Comparison of ENCODE assay signal across 8 mouse cellular contexts in the genomic region with DNA sequence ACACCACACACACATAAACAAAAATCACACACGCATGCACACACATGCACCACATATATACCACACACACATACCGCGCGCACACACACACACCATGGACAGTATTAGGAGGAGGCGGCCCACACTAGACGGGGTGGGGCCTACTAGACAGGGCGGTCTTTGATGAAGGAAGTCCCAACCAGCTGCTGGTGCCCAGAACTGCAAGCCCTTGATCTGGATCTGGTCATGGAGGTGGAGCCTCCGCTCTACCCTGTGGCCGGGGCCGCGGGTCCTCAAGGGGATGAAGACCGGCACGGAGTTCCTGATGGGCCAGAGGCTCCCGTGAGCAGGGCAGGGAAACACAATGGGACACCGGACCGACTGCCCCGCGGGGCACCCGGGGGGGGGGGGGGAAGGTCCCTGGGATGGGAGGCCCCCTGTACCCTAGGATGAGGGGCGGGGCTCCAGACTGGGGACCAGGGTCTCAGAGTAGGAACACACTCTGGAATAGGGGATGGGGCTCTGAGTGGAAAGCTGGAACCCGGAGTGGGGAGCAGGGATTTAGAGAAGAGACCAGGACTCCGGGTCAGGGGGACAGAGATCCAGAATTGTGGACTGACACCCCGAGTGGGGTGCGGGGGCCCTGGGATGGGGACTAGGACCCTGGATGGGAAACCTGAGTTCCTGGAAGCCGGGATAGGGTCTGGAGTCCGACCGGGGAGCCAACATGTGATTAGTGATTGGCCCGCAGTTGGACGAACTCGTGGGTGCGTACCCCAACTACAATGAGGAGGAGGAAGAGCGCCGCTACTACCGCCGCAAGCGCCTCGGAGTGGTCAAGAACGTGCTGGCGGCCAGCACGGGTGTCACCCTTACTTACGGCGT. TPM values are rescaled to one million over a fixed set of nuclear protein-coding genes. Genes with fewer than 3 reads are reported as not detected.
DNase-seq lines count a peak whose midpoint lies in the region; ATAC-seq and TF ChIP-seq lines count a peak whose summit lies in the region.

Unc93b1 (plus strand) TSS at position 155 of the 864 bp plus-strand sequence.

- DNase-seq in testis, postnatal 14 days (ENCODE audit: low spot score), result no peak
- peak; percentile 73 for DNase-seq in embryonic facial prominence, embryonic 11.5 days (ENCODE audit: low spot score)
- peak; percentile 78 to 85 for DNase-seq in heart, adult 9 months (ENCODE audit: low spot score in 2 of 2)
- peak; percentile 65 to 68 for DNase-seq in kidney, adult 8-10 months
- peak; percentile 70 for DNase-seq in liver, embryonic 11.5 days (ENCODE audit: low spot score)
- DNase-seq in monocyte, adult 2 months (ENCODE audit: low read depth in 1 of 2, low spot score in 2 of 2), result peak; percentile 64 to 67
- peak; percentile 46 for DNase-seq in thymus, postnatal 0 days (ENCODE audit: low spot score)

- H3K27me3 ChIP-seq in testis, adult 2 months (ENCODE audit: control insufficient read depth, insufficient read depth, low read length), result no peaks in the 10 kb centered on the region
- no peaks in the 10 kb centered on the region for H3K27me3 ChIP-seq in embryonic facial prominence, embryonic 11.5 days (ENCODE audit: control insufficient read depth, insufficient read depth, low read length)
- no peaks in the 10 kb centered on the region for H3K27me3 ChIP-seq in liver, embryonic 11.5 days (replicated peaks; ENCODE audit: control insufficient read depth, insufficient read depth, low read length)

- H3K27ac ChIP-seq in testis, adult 2 months (ENCODE audit: control insufficient read depth, insufficient read depth, low read depth, low read length), result no peak within 1 kb of the TSS; the same call in 1 of the 2 replicates
- no peak within 1 kb of the TSS for H3K27ac ChIP-seq in embryonic facial prominence, embryonic 11.5 days (replicated peaks; ENCODE audit: low read depth, low read length)
- 0 out of 2 replicates have a peak within 1 kb of the TSS, but pooled peaks have one; percentile 13 for H3K27ac ChIP-seq in liver, embryonic 11.5 days (ENCODE audit: low read depth, low read length)

- peak within 1 kb of the TSS; percentile 37 for H3K9ac ChIP-seq in embryonic facial prominence, embryonic 11.5 days (replicated peaks; ENCODE audit: low read length)
- H3K9ac ChIP-seq in liver, embryonic 11.5 days (ENCODE audit: low read depth, low read length), result peak within 1 kb of the TSS; percentile 65

- H3K9me3 ChIP-seq in embryonic facial prominence, embryonic 11.5 days (replicated peaks; ENCODE audit: control insufficient read depth, low read length), result no peaks in the 10 kb centered on the region
- no peaks in the 10 kb centered on the region for H3K9me3 ChIP-seq in liver, embryonic 11.5 days (ENCODE audit: control insufficient read depth, low read length)

- H3K4me3 ChIP-seq in testis, adult 2 months (ENCODE audit: control insufficient read depth, low read depth, low read length), result peak within 1 kb of the TSS; percentile 65
- peak within 1 kb of the TSS; percentile 39 for H3K4me3 ChIP-seq in embryonic facial prominence, embryonic 11.5 days (ENCODE audit: low read depth, low read length)
- H3K4me3 ChIP-seq in liver, embryonic 11.5 days (ENCODE audit: low read depth, low read length), result peak within 1 kb of the TSS; percentile 60

- WGBS in embryonic facial prominence, embryonic 11.5 days, result 5% methylated on average over 40 of the region's 42 CpGs
- WGBS in liver, embryonic 11.5 days, result 4% methylated on average over 41 of the region's 42 CpGs

- H3K4me1 ChIP-seq in testis, adult 2 months (ENCODE audit: control insufficient read depth, insufficient read depth, low read length), result peaks cover 5% of the 10 kb centered on the region
- no peaks in the 10 kb centered on the region for H3K4me1 ChIP-seq in embryonic facial prominence, embryonic 11.5 days (ENCODE audit: control insufficient read depth, insufficient read depth, low read length)
- peaks cover 15% of the 10 kb centered on the region for H3K4me1 ChIP-seq in liver, embryonic 11.5 days (replicated peaks; ENCODE audit: control insufficient read depth, insufficient read depth, low read length)

- H3K36me3 ChIP-seq in testis, adult 2 months (ENCODE audit: control insufficient read depth, insufficient read depth, low read length), result no peaks in the 10 kb centered on the region
- H3K36me3 ChIP-seq in embryonic facial prominence, embryonic 11.5 days (replicated peaks; ENCODE audit: control insufficient read depth, insufficient read depth, low read depth, low read length), result no peaks in the 10 kb centered on the region
- H3K36me3 ChIP-seq in liver, embryonic 11.5 days (ENCODE audit: control insufficient read depth, insufficient read depth, low read length), result no peaks in the 10 kb centered on the region

- peak; percentile 83 for ATAC-seq in embryonic facial prominence, embryonic 11.5 days (replicated peaks; ENCODE audit: insufficient number of reproducible peaks, low FRiP score, low TSS enrichment, low read depth)
- ATAC-seq in liver, embryonic 11.5 days (replicated peaks; ENCODE audit: low FRiP score), result peak; percentile 85

- TF ChIP-seq POLR2A in testis, adult 2 months (IDR thresholded peaks at IDR 0.05; ENCODE audit: control insufficient read depth, low read depth, low read length), result no peak

- peak within 1 kb of the TSS; percentile 73 for H3K4me2 ChIP-seq in embryonic facial prominence, embryonic 11.5 days (ENCODE audit: low read depth, low read length)
- peak within 1 kb of the TSS; percentile 94 for H3K4me2 ChIP-seq in liver, embryonic 11.5 days

- no peak for TF ChIP-seq CTCF in testis, adult 2 months (IDR thresholded peaks at IDR 0.05; ENCODE audit: control insufficient read depth, insufficient read depth, insufficient replicate concordance, low read depth, low read length)

RNA-seq across cellular contexts. Expression of gene Unc93b1, which starts in this region (rescaled TPM):
- 6.6 and 8.0 TPM in 2 replicates for polyA plus RNA-seq in testis, adult 2 months (2012; rRNA removed)
- 6.0 and 6.3 TPM in 2 replicates for polyA plus RNA-seq in embryonic facial prominence, embryonic 11.5 days (2014; fragmentation: Nextera tagmentation; extraction: Ambion mirVana)
- 14.2 and 16.0 TPM in 2 replicates for polyA plus RNA-seq in liver, embryonic 11.5 days (2014; fragmentation: Nextera tagmentation; extraction: Ambion mirVana)
- polyA plus RNA-seq in thymus, postnatal 0 days (2015; fragmentation: Nextera tagmentation; extraction: Ambion mirVana), result 32.2 and 34.2 TPM in 2 replicates
